Mouse (Mus musculus) heart, embryonic 16.5 days (tissue): ENCODE measurements around the gene Ap4s1. TPM values are rescaled to one million over a fixed set of nuclear protein-coding genes. Genes with fewer than 3 reads are reported as not detected.

Source experiments
- ATAC-seq: fragments of 200-750 bp; cut with Nextera tagmentation; replicated peaks from 2 replicates; pipeline ENCODE4 v1.8.0; 2017; ENCODE audit warnings: moderate number of reproducible peaks; ENCODE audit not compliant: insufficient read depth, low FRiP score; ENCODE audit errors: extremely low read depth
- H3K27ac ChIP-seq: fragments of 300-500 bp; sonication (generic); 2 replicates; pipeline ENCODE4 v1.5.1; 2014; ENCODE audit warnings: mild to moderate bottlenecking, low read length, control low read depth, moderate library complexity
- H3K27me3 ChIP-seq: fragments of 300-500 bp; sonication (generic); 2 replicates; pipeline ENCODE4 v1.6.1; 2014; ENCODE audit warnings: low read length, mixed read lengths; ENCODE audit not compliant: control insufficient read depth, insufficient read depth
- H3K36me3 ChIP-seq: fragments of 300-500 bp; sonication (generic); 2 replicates; pipeline ENCODE4 v1.6.1; 2014; ENCODE audit not compliant: control insufficient read depth, insufficient read depth
- H3K4me1 ChIP-seq: fragments of 300-500 bp; sonication (generic); 2 replicates; pipeline ENCODE4 v1.6.1; 2014; ENCODE audit warnings: low read length, mixed read lengths; ENCODE audit not compliant: control insufficient read depth, insufficient read depth
- H3K4me2 ChIP-seq: fragments of 300-500 bp; sonication (generic); 2 replicates; pipeline ENCODE4 v1.6.1; 2014; ENCODE audit warnings: low read depth, mild to moderate bottlenecking, control low read depth, low read length
- H3K4me3 ChIP-seq: fragments of 300-500 bp; sonication (generic); 2 replicates; pipeline ENCODE4 v1.5.1; 2014; ENCODE audit warnings: mild to moderate bottlenecking, control low read depth, low read length
- H3K9ac ChIP-seq: fragments of 300-500 bp; sonication (generic); 2 replicates; pipeline ENCODE4 v1.6.1; 2014; ENCODE audit warnings: low read length, control low read depth
- H3K9me3 ChIP-seq: fragments of 300-500 bp; sonication (generic); replicated peaks from 2 replicates; pipeline ENCODE4 v1.6.1; 2016; ENCODE audit warnings: low read length; ENCODE audit not compliant: control insufficient read depth
- WGBS: fragments of 180-500 bp; shearing (Covaris S2); extraction: QIAGEN DNeasy Blood & Tissue Kit; methylation state at CpG from one replicate; pipeline ENCODE4 v1.1.7; 2014; 5-methylcytosine and 5-hydroxymethylcytosine counted together
- polyA plus RNA-seq: library from polyadenylated mRNA; unstranded; fragments of >200 nt; fragmentation: Nextera tagmentation; extraction: Ambion mirVana; gene quantifications from 2 replicates; pipeline ENCODE4 v1.2.1, GENCODE M21; 2015

Gene Ap4s1
- polyA plus RNA-seq, 1 experiment from 2014 or later: 38.0 TPM

DNA sequence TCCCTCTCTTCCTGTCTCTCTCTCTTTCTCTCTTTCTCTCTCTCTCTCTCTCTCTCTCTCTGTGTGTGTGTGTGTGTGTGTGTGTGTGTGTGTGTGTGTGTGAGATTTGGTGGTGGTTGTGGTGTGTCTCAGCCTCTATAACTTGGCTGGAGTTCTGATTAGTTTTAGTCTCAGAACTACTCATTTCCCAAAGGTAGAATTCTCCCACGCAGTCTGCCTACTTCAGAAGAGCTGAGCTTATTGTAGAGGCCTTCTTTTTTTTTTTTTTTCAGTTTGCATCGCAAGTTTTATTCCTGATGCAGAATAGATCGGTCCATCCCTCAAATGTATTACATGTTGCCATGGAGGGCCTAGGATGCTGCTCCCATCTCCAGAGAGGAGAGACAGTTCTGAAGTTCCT is 18.9 kb downstream of the Ap4s1 start:
- no peak for ATAC-seq
- no peaks in the 10 kb centered on the region for H3K9me3 ChIP-seq
- no peak overlapping the region for H3K4me2 ChIP-seq
- H3K9ac ChIP-seq: no peak overlapping the region
- H3K4me1 ChIP-seq: peaks cover 14% of the 10 kb centered on the region
- no peak overlapping the region for H3K4me3 ChIP-seq
- 70% methylated on average over 3 of the region's 3 CpGs for WGBS
- H3K27ac ChIP-seq: peak overlapping the region; percentile 73
- no peaks in the 10 kb centered on the region for H3K27me3 ChIP-seq
- no peaks in the 10 kb centered on the region for H3K36me3 ChIP-seq

- no peak for ATAC-seq
- H3K9me3 ChIP-seq: no peaks in the 10 kb centered on the region
- 62% methylated on average over 5 of the region's 5 CpGs for WGBS
Observed at GRCm38 (mm10) chr12:51710154-51710553, 19.3 kb downstream of the Ap4s1 start.

DNA sequence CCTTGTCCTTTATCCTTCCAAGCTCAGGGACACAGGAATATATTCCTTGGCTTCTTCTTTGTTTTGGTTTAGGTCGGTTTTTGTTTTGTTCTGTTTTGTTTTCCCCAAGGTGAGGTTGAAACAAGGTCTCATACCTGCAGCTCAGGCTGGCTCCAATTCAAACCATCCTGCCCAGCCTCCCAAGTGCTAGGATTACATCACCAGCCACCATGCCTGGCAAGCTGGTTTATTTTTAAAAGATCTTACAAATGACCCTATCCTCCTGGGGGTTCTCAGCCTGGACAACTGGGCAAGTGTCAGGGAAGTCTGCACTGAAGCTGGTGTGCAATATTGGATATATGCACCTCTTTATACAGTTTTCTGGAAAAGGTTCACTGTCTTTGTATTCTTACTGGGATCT is 21.9 kb downstream of the Ap4s1 start:
- no peak overlapping the region for H3K4me3 ChIP-seq
- ATAC-seq: no peak
- 59% methylated on average over 1 of the region's 1 CpGs for WGBS
- no peaks in the 10 kb centered on the region; the same call in 1 of the 2 replicates for H3K9me3 ChIP-seq
- peaks cover 17% of the 10 kb centered on the region for H3K4me1 ChIP-seq
- no peaks in the 10 kb centered on the region for H3K36me3 ChIP-seq
- no peak overlapping the region for H3K9ac ChIP-seq
- no peak overlapping the region for H3K4me2 ChIP-seq
- no peaks in the 10 kb centered on the region for H3K27me3 ChIP-seq
- no peak overlapping the region for H3K27ac ChIP-seq

More at GRCm38 (mm10) chr12:51710154-51710553, 19.3 kb downstream of the Ap4s1 start:
- Histone ChIP-seq H3K27me3 (no peaks in the 10 kb centered on the region), H3K4me1 (peaks cover 14% of the 10 kb centered on the region), H3K4me2 (no peak overlapping the region), H3K36me3 (no peaks in the 10 kb centered on the region), H3K9ac (no peak overlapping the region), H3K27ac (no peak overlapping the region), H3K4me3 (no peak overlapping the region)

DNA sequence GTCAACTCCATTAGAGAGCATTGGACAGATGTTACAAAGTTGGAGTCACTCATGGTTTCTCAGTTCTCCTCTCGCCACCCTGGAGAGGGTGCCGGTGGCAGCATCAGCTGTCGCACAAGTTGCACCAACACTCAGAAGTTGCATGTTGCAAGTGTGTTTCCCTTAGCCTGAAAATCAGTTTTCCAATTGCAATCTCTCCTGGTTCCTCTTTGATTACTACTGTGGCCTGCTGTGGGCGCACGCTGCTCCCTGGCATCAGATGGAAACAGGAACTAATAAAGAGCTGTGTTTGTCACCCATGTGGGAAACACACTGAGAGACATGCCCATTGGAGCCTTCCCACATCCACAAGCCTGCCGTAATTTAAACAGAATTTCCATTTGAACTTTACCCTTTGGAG is 27.8 kb downstream of the Ap4s1 start:
- H3K27me3 ChIP-seq: no peaks in the 10 kb centered on the region
- peaks cover 3% of the 10 kb centered on the region; the same call in 1 of the 2 replicates for H3K4me1 ChIP-seq
- no peak for ATAC-seq
- peaks cover 13% of the 10 kb centered on the region for H3K36me3 ChIP-seq
- H3K27ac ChIP-seq: no peak overlapping the region
- H3K9me3 ChIP-seq: no peaks in the 10 kb centered on the region; the same call in 1 of the 2 replicates
- H3K9ac ChIP-seq: no peak overlapping the region
- WGBS: 90% methylated on average over 6 of the region's 6 CpGs
- H3K4me2 ChIP-seq: no peak overlapping the region
- no peak overlapping the region for H3K4me3 ChIP-seq

DNA sequence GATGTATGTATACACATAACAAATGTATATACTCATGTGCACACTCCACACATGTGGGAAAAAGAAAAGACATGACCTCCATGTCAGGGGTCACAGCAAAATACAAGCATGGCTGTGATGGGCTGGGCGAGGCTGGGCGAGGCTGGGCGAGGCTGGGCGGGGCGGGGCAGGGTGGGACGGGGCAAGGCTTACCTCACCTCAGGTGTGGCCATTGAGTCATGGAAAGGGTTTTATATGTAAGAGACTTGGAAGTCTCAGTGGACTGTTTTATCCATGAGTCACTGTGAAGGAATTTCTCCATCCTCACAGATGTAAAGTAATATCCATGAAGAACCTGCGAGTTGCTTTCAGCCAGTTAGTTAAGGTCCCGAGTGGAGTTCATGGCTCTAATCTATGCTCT is 31.0 kb downstream of the Ap4s1 start:
- 87% methylated on average over 8 of the region's 8 CpGs for WGBS
- H3K4me1 ChIP-seq: peaks cover 2% of the 10 kb centered on the region; the same call in 1 of the 2 replicates
- no peak overlapping the region for H3K9ac ChIP-seq
- no peaks in the 10 kb centered on the region; the same call in 1 of the 2 replicates for H3K9me3 ChIP-seq
- H3K4me3 ChIP-seq: no peak overlapping the region
- no peak overlapping the region for H3K27ac ChIP-seq
- no peaks in the 10 kb centered on the region for H3K27me3 ChIP-seq
- ATAC-seq: no peak
- peaks cover 18% of the 10 kb centered on the region for H3K36me3 ChIP-seq
- H3K4me2 ChIP-seq: no peak overlapping the region

GRCm38 (mm10) chr12:51729058-51729457 is 38.2 kb downstream of the Ap4s1 start:
- peak; percentile 69; the same call in 1 of the 2 replicates for ATAC-seq
- H3K27ac ChIP-seq: peak overlapping the region; percentile 94
- H3K4me3 ChIP-seq: no peak overlapping the region; the same call in 1 of the 2 replicates
- peak overlapping the region; percentile 42 for H3K4me2 ChIP-seq
- H3K9me3 ChIP-seq: no peaks in the 10 kb centered on the region
- 14% methylated on average over 11 of the region's 11 CpGs for WGBS
- peaks cover 17% of the 10 kb centered on the region for H3K4me1 ChIP-seq
- H3K36me3 ChIP-seq: peaks cover 5% of the 10 kb centered on the region
- peak overlapping the region; percentile 59 for H3K9ac ChIP-seq
- no peaks in the 10 kb centered on the region for H3K27me3 ChIP-seq

- 92% methylated on average over 9 of the region's 9 CpGs for WGBS
- Histone ChIP-seq H3K9me3 (no peaks in the 10 kb centered on the region), H3K9ac (no peak overlapping the region), H3K36me3 (peaks cover 2% of the 10 kb centered on the region; the same call in 1 of the 2 replicates), H3K27me3 (no peaks in the 10 kb centered on the region), H3K27ac (peak overlapping the region; percentile 94), H3K4me2 (no peak overlapping the region), H3K4me3 (no peak overlapping the region), H3K4me1 (peaks cover 17% of the 10 kb centered on the region)
- ATAC-seq: no peak
Observed at GRCm38 (mm10) chr12:51729827-51730226, 39.0 kb downstream of the Ap4s1 start.

DNA sequence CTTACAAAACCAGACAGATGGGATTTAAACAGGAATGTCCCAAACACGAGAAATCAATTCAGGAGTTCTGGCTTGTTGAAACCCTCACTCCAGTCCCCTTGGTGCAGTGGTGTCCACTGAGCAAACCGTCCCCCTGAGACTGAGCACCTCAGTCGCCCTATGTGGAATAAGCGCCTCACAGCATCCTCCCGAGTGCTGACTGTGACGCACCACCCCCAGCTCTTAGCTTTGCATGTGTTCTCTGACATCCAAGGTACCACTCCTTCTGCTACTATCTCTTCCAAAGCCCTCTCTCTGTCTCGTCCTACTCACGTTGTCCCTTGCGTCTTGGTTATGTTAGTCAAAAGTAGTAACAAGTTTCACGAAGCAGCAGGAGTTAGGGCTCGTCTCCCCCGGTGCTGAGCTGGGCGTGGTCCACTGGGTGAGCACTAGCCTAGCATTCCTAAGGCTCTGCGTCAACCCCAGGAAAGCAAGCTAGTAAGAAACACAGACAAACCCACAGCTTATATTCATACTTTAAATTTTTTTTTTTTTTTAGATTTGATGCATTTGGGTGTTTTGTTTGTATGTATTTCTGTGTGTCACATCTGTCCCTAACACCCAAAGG is 43.9 kb downstream of the Ap4s1 start:
- Histone ChIP-seq H3K4me3 (no peak overlapping the region), H3K27ac (no peak overlapping the region; the same call in 1 of the 2 replicates), H3K27me3 (no peaks in the 10 kb centered on the region), H3K9ac (no peak overlapping the region), H3K4me1 (peaks cover 20% of the 10 kb centered on the region), H3K9me3 (no peaks in the 10 kb centered on the region), H3K36me3 (no peaks in the 10 kb centered on the region), H3K4me2 (peak overlapping the region; percentile 30; the same call in 1 of the 2 replicates)
- ATAC-seq: no peak
- WGBS: 55% methylated on average over 14 of the region's 14 CpGs

DNA sequence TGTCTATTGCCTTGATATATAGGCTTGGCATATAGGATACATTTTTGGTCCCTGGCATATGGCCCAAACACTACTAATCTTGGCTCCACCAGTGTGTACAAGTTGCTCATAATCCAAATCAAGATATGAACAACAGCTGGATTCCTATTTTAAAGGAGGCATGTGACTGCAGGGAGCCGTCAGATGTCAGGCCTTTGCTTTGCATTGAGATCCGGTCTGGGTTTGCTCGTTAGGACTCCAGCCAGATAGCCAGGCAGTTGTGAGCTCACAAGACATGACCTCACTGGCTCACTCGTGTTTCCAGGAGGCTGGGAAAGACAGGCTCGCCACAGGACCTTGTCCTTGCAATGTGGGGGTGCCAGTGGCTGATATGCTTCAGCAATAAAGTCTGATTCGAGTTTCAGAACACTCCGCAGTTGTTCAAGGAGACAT is 45.0 kb downstream of the Ap4s1 start:
- peak; percentile 47 for ATAC-seq
- H3K27ac ChIP-seq: peak overlapping the region; percentile 75
- H3K9me3 ChIP-seq: no peaks in the 10 kb centered on the region
- H3K9ac ChIP-seq: no peak overlapping the region
- no peaks in the 10 kb centered on the region for H3K27me3 ChIP-seq
- no peak overlapping the region for H3K4me2 ChIP-seq
- H3K36me3 ChIP-seq: no peaks in the 10 kb centered on the region
- H3K4me3 ChIP-seq: no peak overlapping the region
- H3K4me1 ChIP-seq: peaks cover 18% of the 10 kb centered on the region
- WGBS: 31% methylated on average over 7 of the region's 7 CpGs
